Mouse (Mus musculus) telencephalon, adult 2 months (tissue): ENCODE results near the gene Smyd3.
"Not testable (repeated sequence)": the region's sequence is repeated elsewhere in the genome, so short reads cannot be mapped to it uniquely, and the experiment has no call there.

ENCODE experiments used
- DNase-seq: peaks from one replicate; pipeline ENCODE4 v3.0.0-alpha.2; 2011; ENCODE audit warnings: low read depth, low spot score

Smyd3 gene

DNA sequence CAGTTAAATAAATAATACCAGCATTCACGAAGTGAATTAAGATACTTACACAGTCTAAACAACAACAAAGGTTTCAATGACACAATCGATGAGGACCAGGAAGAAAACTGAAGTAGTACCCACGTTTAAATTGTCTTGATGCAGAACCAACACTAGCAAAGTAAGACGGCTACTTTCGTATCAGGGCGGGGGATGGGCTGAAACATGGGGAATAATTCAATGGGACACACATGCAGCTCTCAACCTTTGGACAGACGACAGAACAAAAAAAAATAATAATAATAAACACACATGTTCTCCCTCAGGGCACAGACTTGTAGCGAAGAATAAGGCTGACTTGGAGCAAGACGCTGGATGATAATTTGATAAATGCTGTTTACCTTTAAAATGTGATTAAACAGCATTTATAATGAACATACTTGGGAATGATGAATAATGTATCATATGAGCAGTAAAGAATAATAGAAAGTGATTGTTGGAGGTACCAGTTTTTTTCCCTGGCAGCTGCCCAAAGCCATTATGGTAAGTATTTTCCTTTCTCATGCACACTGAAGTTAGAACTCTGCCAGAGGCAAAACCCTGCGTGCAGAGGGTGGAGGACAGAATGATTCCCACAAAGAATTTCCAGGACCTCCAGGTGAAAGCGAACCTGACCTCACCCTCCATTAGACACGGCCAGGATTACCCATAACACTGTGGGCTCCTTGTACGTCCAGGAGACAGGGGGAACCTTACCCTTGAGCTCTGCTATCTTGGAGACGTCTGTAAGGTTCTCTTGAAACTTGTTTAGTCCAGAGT lies 340.8 kb downstream of the Smyd3 start:
- DNase-seq: no peak

DNA sequence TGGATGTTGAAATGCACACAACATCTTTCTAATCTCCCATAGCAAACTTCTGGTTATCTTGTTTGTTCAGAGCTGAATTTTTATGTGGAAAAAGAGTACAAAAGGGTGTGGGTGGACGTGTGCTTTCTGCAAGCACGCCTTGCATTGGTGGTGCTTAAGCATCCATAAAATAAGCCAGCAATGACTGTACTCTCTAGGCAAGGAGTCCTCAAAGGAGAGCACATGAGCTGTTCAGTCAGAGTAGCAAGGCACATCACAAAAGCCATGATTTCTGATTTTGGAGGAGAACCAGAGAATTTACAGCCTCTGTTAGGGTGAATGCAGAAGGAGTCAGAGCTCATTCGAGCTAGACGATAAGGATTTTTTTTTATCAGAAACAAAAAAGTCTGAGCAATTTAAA lies 343.6 kb downstream of the Smyd3 start:
- peak; percentile 26 for DNase-seq

DNA sequence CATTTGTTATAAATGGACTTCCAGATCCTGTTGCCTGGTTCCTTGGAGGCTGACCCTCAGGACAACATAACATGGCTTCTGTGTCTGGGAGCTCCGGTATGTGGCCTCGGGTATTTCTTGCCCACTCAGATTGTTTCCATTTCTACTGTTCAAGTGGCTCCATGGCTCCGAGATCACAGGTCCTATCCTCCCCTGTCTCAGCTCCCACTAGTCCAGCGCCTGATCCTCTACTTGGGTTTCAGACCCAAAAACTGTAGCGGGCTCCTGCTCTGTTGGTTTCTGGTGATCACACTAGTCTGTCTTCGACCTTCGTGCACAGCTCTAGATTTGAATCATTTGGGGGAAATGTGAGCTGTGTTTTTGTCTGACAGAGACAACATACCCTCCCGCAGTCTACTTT lies 347.3 kb downstream of the Smyd3 start:
- no peak for DNase-seq

DNA sequence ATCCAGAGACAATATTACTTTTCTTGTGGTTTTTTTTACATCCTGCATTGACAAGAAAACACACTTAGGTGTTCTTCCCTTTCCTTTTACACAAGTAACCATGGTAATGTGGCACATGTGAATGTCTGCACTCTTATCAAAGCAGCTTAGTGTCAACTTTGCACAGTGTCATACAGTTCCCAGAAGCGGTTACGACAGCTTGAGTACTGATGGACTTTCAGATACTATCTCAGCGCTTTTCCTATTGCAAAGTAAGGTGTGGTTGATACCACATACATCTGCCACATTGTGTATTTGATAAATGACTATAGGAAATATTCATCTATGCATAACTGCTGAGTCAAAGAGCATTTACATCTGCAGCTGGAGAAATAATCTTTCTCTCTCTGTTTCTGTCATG lies 348.1 kb downstream of the Smyd3 start:
- DNase-seq: no peak

DNA sequence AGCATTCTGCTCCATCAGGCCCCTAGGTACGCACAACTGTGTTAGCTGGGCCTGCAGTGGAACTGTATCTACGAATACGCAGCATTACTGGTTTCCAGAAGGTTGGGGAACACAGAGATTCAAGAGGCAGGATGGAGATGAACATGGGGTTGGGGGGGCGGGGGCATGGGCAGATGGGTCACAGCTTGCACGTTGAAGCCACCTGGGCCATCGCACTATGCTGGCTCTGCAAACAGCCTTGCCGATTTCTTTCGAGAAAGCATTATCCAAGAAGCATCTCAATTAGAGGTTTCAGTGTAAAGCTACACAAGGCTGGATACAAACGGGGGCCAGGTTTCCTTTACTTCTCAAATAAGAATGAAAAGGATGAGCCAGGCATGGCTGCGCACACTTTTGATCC lies 348.7 kb downstream of the Smyd3 start:
- DNase-seq: no peak

DNA sequence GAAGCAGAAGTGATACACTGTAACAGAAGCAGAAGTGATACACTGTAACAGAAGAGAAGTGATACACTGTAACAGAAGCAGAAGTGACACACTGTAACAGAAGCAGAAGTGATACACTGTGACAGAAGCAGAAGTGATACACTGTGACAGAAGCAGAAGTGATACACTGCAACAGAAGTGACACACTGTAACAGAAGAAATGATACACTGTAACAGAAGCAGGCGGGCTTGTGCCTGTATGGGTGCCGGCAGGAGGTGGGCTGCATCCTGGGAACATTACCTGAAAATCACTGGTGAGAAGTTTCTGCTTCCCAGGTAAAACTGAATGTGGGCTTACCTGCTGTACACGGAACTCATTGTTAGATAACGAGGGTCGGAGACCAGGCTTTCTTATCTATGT lies 353.6 kb downstream of the Smyd3 start:
- DNase-seq: not testable (repeated sequence)

DNA sequence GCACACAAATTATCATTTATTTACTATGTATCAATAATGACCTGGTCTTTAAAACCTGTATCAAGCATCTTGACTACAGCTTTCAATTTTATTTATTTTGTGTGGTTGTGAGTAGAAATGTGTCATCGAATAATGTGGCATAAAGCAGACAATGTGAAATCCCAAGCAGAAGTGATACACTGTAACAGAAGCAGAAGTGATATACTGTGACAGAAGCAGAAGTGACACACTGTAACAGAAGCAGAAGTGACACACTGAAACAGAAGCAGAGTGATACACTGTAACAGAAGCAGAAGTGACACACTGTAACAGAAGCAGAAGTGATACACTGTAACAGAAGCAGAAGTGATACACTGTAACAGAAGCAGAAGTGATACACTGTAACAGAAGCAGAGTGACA lies 355.1 kb downstream of the Smyd3 start:
- DNase-seq: not testable (repeated sequence)

DNA sequence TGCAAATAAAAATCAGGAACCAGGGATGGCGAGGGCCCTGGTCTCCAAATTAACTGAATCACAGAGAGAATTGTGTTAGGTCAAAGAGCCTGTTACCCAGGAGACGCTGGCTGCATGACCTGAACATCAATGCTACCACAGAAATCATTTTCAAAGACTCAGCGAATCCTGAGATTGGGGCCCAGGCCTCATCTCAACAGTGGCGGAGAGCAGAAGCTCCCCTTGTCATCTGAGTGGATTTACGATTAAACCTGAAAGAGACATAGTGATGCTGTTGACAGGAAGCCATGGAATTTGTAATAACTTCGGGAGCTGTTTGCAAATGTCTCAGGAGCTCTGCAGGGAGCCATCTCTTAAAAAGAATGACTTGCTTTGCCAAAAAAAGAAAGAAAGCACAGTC lies 355.9 kb downstream of the Smyd3 start:
- DNase-seq: no peak

DNA sequence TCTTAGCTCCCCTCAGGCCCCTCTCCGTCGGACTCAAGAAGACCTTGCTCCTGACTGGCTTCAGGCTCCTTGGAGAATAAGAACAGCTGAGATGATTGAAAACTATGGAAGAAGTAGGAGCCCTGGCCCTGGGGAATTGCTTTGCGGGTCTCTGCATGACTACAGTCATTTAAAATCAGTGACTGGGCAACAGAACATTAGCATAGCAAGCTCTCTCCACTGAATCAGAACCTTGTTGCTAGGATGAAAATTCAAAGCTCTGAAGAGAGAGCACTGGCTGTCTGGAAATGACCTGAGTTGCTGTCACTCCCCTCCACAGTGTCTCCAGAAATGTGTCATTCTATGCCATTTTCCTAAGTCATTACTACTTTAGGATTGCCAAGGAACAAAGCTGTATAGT lies 357.1 kb downstream of the Smyd3 start:
- DNase-seq: no peak

DNA sequence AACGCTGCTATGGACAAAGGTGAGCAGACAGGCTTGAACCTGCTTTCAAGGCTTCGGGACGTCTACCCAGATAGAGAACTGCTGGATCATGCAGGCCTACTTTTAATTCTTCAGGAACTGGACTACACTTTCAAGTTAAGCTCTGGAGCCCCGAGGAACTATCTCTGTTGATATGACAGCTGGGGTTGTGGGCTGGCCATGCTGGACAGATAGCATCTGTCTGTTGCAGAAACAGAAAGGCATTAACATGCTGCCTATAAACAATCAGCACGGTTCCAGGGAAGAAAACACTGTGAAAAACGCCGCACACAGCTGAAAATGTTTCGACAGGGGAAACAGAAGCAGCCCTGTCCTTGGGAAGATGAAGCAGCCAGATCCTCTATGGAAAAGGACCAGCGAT lies 365.5 kb downstream of the Smyd3 start:
- no peak for DNase-seq

DNA sequence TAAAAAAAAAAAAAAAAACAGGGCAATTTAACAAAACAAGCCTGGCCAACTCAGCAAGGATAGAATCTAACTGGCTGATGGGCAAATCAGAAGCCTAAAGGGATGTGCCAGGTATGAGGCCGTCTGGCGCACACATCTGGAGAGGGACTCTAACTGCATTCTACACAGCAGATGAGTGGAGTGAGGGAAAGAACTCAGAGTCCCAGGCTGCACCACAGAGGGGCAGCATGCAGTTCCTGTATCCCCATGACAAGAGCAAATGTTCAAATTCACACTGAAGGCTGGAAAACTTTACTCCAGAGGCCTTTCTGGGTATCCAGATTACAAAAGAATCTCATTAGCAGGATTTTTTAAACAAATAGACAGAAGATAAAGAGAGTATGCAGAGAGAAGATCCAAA lies 366.6 kb downstream of the Smyd3 start:
- no peak for DNase-seq

DNA sequence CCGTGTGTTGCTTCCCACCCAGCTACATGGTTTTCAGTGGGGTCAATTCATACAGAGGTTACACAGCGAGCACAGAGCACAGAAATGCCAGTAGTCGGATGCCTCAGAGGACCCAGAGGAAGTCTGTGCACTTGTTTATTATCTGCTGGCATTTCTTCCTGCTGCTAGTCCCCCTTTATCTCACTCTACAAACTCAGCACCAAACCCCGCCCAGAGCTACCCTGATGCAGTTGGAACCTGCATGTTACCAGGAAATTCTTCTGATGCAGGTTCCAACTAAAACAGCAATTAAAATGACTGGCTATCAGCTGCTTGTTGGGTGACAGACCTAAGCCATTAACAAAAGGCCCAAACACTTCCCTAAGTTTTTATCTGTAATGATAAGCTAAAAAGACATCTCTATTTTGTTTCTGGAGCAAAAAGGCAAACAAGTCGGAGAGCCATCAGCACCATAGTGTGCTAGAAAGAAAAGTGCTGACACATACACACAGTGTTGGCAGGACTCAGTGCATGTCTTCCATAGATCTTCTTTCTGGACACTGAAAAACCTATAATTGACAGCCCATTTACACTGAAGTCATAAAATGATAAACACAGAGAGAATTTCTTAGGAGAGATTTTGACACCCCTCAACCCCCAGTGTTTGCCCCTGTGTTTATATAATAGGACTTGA lies 368.2 kb downstream of the Smyd3 start:
- no peak for DNase-seq

DNA sequence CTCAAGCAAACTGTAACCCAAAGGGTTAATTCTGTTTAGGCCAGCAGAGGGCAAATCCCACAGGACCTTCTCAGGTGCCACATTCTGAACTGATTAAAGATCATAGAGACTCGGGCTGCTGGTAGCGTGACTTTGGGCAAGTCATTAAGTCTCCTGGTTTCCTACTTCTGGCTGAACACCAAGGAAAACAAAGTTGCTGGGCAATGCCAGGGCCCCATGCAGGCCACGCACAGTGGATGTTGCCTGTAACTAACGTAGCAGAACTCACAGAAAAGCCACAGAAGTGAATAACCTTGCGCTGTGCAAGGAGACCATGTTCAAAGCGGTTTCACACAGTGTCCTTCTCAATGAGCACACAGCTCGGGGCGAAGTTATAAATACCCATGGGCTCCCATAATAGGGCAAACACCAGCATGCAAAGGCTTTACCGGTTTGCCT lies 371.1 kb downstream of the Smyd3 start:
- no peak for DNase-seq

DNA sequence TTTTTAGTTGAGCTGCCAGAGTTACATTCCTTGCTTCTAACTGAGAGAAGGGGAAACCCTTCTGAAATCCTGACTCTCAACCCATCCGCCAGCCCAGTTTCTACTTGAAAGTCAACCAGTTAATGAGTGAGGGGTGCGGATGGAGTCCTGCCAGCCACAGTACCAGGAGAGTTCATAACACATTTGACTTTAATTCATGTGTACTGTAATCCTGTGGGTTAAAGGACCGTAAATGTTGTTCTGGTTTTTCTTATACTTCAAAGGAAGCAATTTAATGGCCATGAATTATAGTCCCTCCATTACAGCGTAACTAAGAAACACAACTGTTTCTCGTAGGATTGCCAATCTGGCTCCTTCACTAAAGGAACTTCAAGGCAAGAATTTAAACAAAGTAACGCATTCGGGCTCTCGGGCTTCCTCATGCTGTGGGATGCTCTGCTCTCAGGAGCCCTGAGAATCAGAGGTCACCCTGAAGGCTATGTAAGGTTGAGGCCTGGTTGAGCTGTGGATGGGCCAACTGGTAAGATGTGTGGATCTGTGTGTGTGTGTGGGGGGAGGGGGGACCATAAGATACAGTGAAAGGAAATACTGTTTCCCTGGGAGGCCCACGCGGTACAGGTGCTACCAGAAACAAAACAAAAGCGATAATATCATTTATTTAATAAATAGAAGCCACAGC lies 374.5 kb downstream of the Smyd3 start:
- DNase-seq: no peak

DNA sequence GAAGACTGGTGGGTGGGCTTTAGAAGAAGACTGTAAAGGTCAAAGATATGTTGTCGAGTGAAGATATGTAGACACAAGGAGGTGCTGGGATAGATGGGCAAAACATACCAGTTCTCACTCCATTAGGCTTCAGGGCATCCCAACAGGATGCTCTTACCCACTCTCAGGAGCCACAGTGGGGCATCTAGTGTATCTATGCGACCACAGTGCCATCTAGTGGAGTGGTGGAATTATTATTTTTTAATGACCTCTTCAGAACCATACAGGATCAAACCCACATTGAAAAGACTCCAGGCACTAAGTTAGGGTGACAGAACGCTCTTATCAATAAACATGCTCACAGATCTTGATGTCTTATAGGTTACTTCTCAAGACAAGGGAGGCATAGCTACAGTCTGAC lies 375.7 kb downstream of the Smyd3 start:
- DNase-seq: peak; percentile 27

DNA sequence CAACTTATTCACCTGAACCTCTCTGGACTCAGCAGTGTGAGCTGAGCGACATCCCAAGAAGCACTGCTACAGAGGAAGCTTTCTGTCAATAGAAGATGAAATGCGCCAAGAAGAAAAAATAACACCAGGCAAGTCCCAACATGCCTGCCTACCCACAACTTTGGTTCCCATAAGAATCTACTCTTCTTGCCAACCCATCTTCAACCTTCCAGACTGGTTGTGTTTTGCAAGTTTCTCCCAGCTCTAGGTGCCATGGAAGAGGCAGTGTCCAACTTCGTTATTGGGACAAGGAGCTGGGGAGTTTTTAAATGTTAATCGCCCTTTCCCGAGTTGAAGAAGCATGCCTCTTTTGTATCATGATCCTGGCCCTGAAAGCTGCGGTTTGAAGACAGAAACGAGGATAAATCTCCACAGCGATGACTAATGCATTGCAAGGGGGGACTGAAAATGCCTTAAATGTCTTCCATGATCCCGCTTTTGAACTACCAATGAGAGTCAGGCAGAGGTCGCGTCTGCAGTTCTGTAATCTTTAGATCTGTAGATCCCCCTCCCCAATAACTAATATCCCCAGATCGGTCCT lies 376.7 kb downstream of the Smyd3 start:
- no peak for DNase-seq

DNA sequence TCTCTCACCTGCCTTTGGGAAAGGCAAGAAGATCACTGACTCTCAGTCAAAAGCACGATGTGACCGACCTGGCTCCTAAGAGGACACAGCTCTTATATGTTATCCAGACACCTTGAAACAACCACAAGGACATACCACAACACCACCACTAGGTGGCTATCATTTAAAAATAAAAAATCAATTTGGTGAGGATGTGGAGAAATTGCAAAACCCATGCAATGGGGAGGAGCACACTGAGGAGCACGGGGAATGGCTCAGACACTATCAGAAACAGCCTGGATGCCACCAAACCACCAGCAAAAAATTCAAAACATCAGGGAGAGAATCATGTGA lies 380.7 kb downstream of the Smyd3 start:
- no peak for DNase-seq

DNA sequence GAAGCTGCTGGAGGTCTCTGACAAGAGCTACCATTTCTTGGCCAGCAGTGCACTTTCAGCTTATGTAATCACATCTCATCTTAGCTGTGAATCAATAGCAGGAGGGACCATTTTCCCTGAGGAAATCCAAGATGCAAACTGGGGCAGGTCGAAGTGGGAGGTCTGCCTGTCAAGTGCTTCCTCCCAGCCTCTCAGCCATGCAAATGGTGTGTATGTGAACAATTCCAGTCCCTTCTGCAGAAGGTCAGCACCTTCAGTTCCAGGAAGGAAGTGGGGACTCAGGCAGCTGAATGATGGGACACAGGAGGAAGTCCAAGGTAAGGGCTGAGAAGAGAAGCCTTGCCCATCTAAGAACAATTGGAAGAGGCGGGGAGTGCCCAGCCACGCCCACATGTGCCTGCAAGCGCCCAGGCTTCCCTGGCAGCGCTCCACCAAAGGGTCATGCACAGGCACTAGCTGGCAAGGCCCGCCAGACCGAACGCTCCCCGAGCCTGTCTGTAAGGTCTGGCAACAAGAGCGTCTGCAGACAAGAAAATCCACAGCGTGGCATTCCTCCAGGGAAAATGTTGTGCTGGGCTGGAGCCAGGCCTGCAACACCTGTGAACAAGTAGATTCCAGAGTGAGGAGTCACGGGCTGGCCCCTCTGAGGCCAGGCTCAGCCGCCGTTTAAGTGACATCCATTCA lies 381.2 kb downstream of the Smyd3 start:
- no peak for DNase-seq

DNA sequence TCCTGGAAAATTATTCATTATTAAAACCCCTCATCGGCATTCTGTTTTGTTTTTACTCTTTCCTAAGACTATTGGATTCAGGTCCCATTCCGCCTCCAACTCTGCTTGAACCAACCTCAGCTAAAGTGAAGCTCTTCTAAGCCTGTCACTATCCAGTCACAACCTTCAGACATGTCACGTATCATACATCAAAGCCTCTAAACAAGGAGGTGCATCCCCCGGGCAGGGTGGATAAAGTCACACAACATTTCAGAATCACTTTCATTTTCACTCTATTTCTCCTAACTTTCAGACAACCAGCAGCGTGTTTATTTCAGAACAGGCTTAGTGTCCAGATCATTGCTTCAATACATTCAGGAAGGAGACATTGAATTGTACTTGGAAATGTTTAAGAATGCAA lies 387.8 kb downstream of the Smyd3 start:
- DNase-seq: no peak

DNA sequence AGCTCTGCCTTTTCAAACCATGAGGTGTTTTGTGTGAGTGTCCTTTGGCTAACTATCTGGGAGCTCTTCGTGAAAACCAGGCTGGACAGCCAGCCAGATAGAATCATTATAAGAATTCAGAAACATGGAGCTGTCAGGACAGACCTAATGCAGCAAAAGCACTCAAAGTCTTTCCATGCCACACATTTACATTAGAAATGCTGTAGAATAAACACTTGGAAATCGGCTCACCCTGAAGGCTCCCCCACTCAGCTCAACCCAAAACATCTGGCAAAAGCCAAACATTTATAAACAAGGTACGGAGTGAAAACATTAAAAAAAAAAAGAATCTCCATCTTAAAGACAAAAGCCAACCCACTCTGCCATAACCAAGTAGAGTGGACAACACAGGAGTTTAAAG lies 391.6 kb downstream of the Smyd3 start:
- DNase-seq: no peak

DNA sequence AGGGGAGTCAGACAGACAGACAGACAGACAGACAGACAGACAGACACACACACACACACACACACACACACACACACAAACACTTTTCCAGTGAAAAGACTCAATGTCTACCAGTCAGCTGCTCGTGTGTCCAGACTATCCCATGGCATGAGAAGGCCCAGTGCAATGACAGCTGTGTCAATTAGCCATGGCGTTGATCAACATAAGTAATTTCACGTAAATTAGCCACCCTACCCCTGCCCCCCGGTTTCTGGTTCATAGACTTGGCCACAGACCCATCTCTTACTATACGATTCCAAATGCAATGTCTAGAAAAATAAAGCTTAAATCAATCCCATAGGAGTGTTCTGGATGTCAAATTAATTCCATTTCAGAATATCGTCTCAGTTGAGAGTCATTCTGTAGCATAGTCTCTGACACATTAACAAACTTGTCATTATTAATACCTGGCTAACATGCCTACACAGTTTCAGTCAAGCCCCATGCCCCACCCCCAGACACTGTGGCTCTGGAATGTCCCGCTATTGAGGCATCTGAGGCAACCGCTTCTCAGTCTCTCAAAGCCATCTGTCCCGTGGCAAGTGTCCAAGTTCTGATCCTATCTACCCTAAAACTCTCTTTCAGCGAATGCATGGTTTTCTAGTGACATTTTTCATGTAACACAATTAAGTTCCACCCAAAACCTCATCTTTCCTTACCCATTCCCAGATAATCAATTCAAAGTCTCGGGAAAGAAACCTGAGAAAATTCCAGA lies 395.2 kb downstream of the Smyd3 start:
- DNase-seq: no peak
